Mouse (Mus musculus): Measurements from ENCODE around the gene Babam2.

- TF ChIP-seq ZNF384 (IDR thresholded peaks at IDR 0.05; ENCODE audit: low read depth, low read length) (no peak), CHD2 (IDR thresholded peaks at IDR 0.05; ENCODE audit: low read depth, low read length) (no peak)
Observed at GRCm38 (mm10) chr5:32084401-32084804, 386.9 kb downstream of the Babam2 start.

Measured in ES-E14 (cell line).